Mouse (Mus musculus) cortical plate, adult 2 months (tissue): ENCODE measurements around the gene Gm2381.
"Not testable (repeated sequence)": the region's sequence is repeated elsewhere in the genome, so short reads cannot be mapped to it uniquely, and the experiment has no call there.

Experiments
- CTCF ChIP-seq: fragments of 200-500 bp; IDR thresholded peaks from 2 replicates; pipeline ENCODE4 v1.5.1; 2011; ENCODE audit warnings: mild to moderate bottlenecking, control low read depth, low read length; ENCODE audit not compliant: insufficient read depth; ENCODE audit errors: extremely low read depth
- POLR2A ChIP-seq: fragments of 200-500 bp; IDR thresholded peaks from 2 replicates; pipeline ENCODE4 v1.6.1; 2011; ENCODE audit warnings: mild to moderate bottlenecking, low read length, control low read depth; ENCODE audit not compliant: insufficient read depth; ENCODE audit errors: extremely low read depth

GRCm38 (mm10) chr7:42838366-42838765 is 28.7 kb downstream of the Gm2381 start:
- not testable (repeated sequence) for TF ChIP-seq POLR2A, CTCF
